Comparison of ENCODE assay signal across 17 mouse cellular contexts in the genomic region with DNA sequence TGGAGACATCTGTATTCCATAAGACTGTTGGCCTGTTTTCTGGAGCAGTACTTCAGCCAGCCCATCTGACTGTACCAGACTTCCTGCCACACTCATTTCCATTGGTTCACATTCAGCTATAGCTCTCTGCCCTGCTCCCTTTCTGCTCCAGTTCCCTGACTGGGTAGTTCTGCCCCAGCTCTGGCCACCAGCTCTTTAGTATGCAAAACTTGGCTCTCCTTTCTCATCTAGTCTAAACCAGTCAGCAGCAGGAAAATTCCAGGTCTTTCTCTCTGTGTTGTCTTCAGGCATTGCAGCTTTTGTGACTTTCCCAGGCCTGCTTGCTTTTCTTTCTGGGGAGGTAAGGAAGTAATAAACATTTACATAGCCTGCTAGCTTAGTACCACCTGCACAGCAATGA.
A peak's percentile ranks its signal among the peaks of the same experiment; 100 is the strongest.
DNase-seq lines count a peak whose midpoint lies in the region; ATAC-seq lines count a peak whose summit lies in the region.
"Had no signal": no experiment of that assay in that cellular context is flagged by ENCODE, and none has a peak within 500 bp of the region (broad histone marks: within the 10 kb centered on the region; RNA-seq: fewer than 3 reads in every experiment).

No protein-coding gene starts in this region.

- no peak overlapping the region for H3K9ac ChIP-seq in midbrain, embryonic 15.5 days
- no peak overlapping the region for H3K9ac ChIP-seq in midbrain, embryonic 16.5 days (ENCODE audit: low read depth, low read length)
- H3K9ac ChIP-seq: heart, embryonic 12.5 days; lung, embryonic 15.5 days; neural tube, embryonic 12.5 days had no signal

- no peak overlapping the region for H3K27ac ChIP-seq in midbrain, embryonic 15.5 days
- H3K27ac ChIP-seq in midbrain, embryonic 16.5 days (ENCODE audit: low read length): no peak overlapping the region
- H3K27ac ChIP-seq: lung, embryonic 15.5 days; neural tube, embryonic 12.5 days had no signal

- no peak overlapping the region for H3K4me2 ChIP-seq in midbrain, embryonic 15.5 days
- no peak overlapping the region for H3K4me2 ChIP-seq in midbrain, embryonic 16.5 days (ENCODE audit: low read length)
- H3K4me2 ChIP-seq: heart, embryonic 12.5 days; lung, embryonic 15.5 days; neural tube, embryonic 12.5 days had no signal

- no peak overlapping the region for H3K4me3 ChIP-seq in midbrain, embryonic 15.5 days
- no peak overlapping the region for H3K4me3 ChIP-seq in midbrain, embryonic 16.5 days (ENCODE audit: low read depth, low read length)
- H3K4me3 ChIP-seq: heart, embryonic 12.5 days; lung, embryonic 15.5 days; neural tube, embryonic 12.5 days had no signal

- no peaks in the 10 kb centered on the region for H3K27me3 ChIP-seq in midbrain, embryonic 15.5 days (replicated peaks)
- no peaks in the 10 kb centered on the region for H3K27me3 ChIP-seq in midbrain, embryonic 16.5 days (ENCODE audit: control insufficient read depth, insufficient read depth, low read depth, low read length)
- H3K27me3 ChIP-seq: heart, embryonic 12.5 days; lung, embryonic 15.5 days; neural tube, embryonic 12.5 days had no signal

- peak; percentile 86 for DNase-seq in ZHBTc4 (ENCODE audit: low read depth, low spot score)
- peak; percentile 14 to 20 for DNase-seq in kidney, adult 8-10 months
- no peak for DNase-seq in spleen, adult 12 weeks (ENCODE audit: low spot score)
- no peak for DNase-seq in layer of hippocampus, adult 11-12 months (ENCODE audit: low spot score)
- DNase-seq: cerebellum, adult 8-10 months; embryo, embryonic 11 days; heart, postnatal 36 days; right cerebral cortex, postnatal 25 days; thymus, adult 2 months had no signal

- no peaks in the 10 kb centered on the region for H3K4me1 ChIP-seq in midbrain, embryonic 15.5 days
- H3K4me1 ChIP-seq in midbrain, embryonic 16.5 days (ENCODE audit: control insufficient read depth, insufficient read depth, low read length): no peaks in the 10 kb centered on the region
- H3K4me1 ChIP-seq: lung, embryonic 15.5 days; neural tube, embryonic 12.5 days had no signal

- 0 out of 2 replicates have a peak, but pooled peaks have one; percentile 27 for ATAC-seq in midbrain, embryonic 15.5 days (replicated peaks)
- ATAC-seq in midbrain, embryonic 16.5 days: no peak
- ATAC-seq in megakaryocyte-erythroid progenitor cell, adult 5-6 weeks (replicated peaks; ENCODE audit: low FRiP score, low TSS enrichment, poor library complexity, severe bottlenecking): no peak
- ATAC-seq: CD4-positive, CD25-positive, alpha-beta regulatory T cell, adult 4 months; intestine, embryonic 16.5 days had no signal

- no peaks in the 10 kb centered on the region for H3K9me3 ChIP-seq in midbrain, embryonic 15.5 days
- no peaks in the 10 kb centered on the region for H3K9me3 ChIP-seq in midbrain, embryonic 16.5 days (replicated peaks; ENCODE audit: control insufficient read depth, low read length, poor library complexity, severe bottlenecking)
- H3K9me3 ChIP-seq: heart, embryonic 12.5 days; lung, embryonic 15.5 days; neural tube, embryonic 12.5 days had no signal

- H3K36me3 ChIP-seq in midbrain, embryonic 15.5 days (replicated peaks): no peaks in the 10 kb centered on the region
- no peaks in the 10 kb centered on the region for H3K36me3 ChIP-seq in midbrain, embryonic 16.5 days (ENCODE audit: control insufficient read depth, insufficient read depth, low read length)
- H3K36me3 ChIP-seq: heart, embryonic 12.5 days; lung, embryonic 15.5 days; neural tube, embryonic 12.5 days had no signal

Comparison
In these comparisons a context has a peak if more than half of its experiments do, and no peak if none do; other contexts are left out.
1. DNase-seq: peak in ZHBTc4 (single experiment) and kidney, adult 8-10 months (2 of 2); none in spleen, adult 12 weeks (single experiment) and layer of hippocampus, adult 11-12 months (single experiment).